Comparison of ENCODE assay signal across 8 mouse cellular contexts in the genomic region with DNA sequence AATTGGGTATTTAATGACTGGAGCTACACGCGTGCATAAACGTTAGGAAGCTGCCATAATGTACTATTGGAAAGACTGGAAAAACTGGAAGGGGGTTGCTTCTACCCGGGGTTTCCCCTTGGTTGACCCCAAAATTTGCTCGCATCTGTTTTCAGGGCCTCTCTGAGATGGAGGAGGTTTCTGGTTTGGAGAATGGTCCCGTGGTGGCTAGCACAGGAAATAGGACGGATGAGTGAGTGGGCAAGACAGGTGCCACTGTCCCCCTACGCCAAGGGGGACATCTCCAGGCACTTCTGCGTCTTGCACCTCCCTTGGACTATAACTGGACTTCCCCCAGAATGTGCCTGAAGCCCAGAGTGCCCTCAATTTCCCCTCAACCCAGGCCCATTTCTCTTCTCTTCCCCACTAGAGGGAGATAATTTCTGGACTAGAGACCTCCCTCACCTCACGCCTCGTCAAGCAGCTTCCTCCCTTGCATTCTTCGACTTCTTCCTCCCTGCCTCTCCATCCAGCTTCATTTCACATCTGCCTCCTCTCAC. TPM values are rescaled to one million over a fixed set of nuclear protein-coding genes. Genes with fewer than 3 reads are reported as not detected.
DNase-seq lines count a peak whose midpoint lies in the region; ATAC-seq and TF ChIP-seq lines count a peak whose summit lies in the region.

No protein-coding gene starts in this region.

- no peak for DNase-seq in liver, adult 2 months (ENCODE audit: extremely low read depth, low read depth, low spot score)
- DNase-seq in liver: no peak
- DNase-seq in gastrocnemius, adult 18-20 months (ENCODE audit: low spot score): no peak
- no peak for DNase-seq in ovary, postnatal 14 days (ENCODE audit: low spot score)
- no peak for DNase-seq in left cerebral cortex, postnatal 25 days (ENCODE audit: low spot score in 2 of 2)

- TF ChIP-seq POLR2A in liver, adult 2 months (IDR thresholded peaks at IDR 0.05; ENCODE audit: extremely low read depth, insufficient read depth, low read length): no peak

- no peaks in the 10 kb centered on the region for H3K27me3 ChIP-seq in liver, adult 2 months (ENCODE audit: control insufficient read depth, insufficient read depth, low read length)
- H3K27me3 ChIP-seq in embryonic facial prominence, embryonic 13.5 days: no peaks in the 10 kb centered on the region
- H3K27me3 ChIP-seq in intestine, embryonic 16.5 days (replicated peaks; ENCODE audit: control insufficient read depth, insufficient read depth, low read length): no peaks in the 10 kb centered on the region
- H3K27me3 ChIP-seq in neural tube, embryonic 12.5 days (replicated peaks): no peaks in the 10 kb centered on the region

- peak; percentile 41 for TF ChIP-seq CTCF in liver, adult 2 months (IDR thresholded peaks at IDR 0.05; ENCODE audit: low read depth, low read length)

- H3K4me3 ChIP-seq in liver, adult 2 months (ENCODE audit: insufficient read depth, low read depth, low read length): peak overlapping the region; percentile 79
- H3K4me3 ChIP-seq in embryonic facial prominence, embryonic 13.5 days: peak overlapping the region; percentile 71
- peak overlapping the region; percentile 67 for H3K4me3 ChIP-seq in intestine, embryonic 16.5 days (ENCODE audit: low read length)
- H3K4me3 ChIP-seq in neural tube, embryonic 12.5 days: peak overlapping the region; percentile 71

- peaks cover 15% of the 10 kb centered on the region; the same call in 1 of the 2 replicates for H3K79me2 ChIP-seq in liver, adult 2 months (ENCODE audit: control insufficient read depth, insufficient read depth, low read length)

- peak overlapping the region; percentile 72 for H3K9ac ChIP-seq in liver, adult 2 months (ENCODE audit: low read depth, low read length)
- H3K9ac ChIP-seq in embryonic facial prominence, embryonic 13.5 days: peak overlapping the region; percentile 97
- H3K9ac ChIP-seq in intestine, embryonic 16.5 days (ENCODE audit: low read depth, low read length): peak overlapping the region; percentile 93
- H3K9ac ChIP-seq in neural tube, embryonic 12.5 days: peak overlapping the region; percentile 90

- intact Hi-C loops in left cerebral cortex, postnatal 25 days (cut with DNase I): loop anchor here (10.0 kb wide), 1 partner anchor 934 kb away; no protein-coding TSS in a partner anchor

- 17% methylated on average over 12 of the region's 12 CpGs for WGBS in liver, adult 2 months
- 33% methylated on average over 12 of the region's 12 CpGs for WGBS in embryonic facial prominence, embryonic 13.5 days
- WGBS in intestine, embryonic 16.5 days: 30% methylated on average over 12 of the region's 12 CpGs
- 37% methylated on average over 12 of the region's 12 CpGs for WGBS in neural tube, embryonic 12.5 days

- no peak for ATAC-seq in embryonic facial prominence, embryonic 13.5 days (ENCODE audit: insufficient number of reproducible peaks, insufficient read depth, low FRiP score, low TSS enrichment, low read depth)
- ATAC-seq in intestine, embryonic 16.5 days: peak; percentile 3
- ATAC-seq in neural tube, embryonic 12.5 days (ENCODE audit: low FRiP score, low read depth): peak; percentile 17; the same call in 1 of the 2 replicates

- H3K27ac ChIP-seq in liver, adult 2 months (replicated peaks; ENCODE audit: insufficient read depth, low read depth, low read length): peak overlapping the region; percentile 70
- peak overlapping the region; percentile 99 for H3K27ac ChIP-seq in embryonic facial prominence, embryonic 13.5 days
- peak overlapping the region; percentile 99 for H3K27ac ChIP-seq in intestine, embryonic 16.5 days (ENCODE audit: low read length)
- H3K27ac ChIP-seq in neural tube, embryonic 12.5 days: peak overlapping the region; percentile 96

- peak overlapping the region; percentile 68 for H3K4me2 ChIP-seq in embryonic facial prominence, embryonic 13.5 days
- peak overlapping the region; percentile 71 for H3K4me2 ChIP-seq in intestine, embryonic 16.5 days (ENCODE audit: low read depth, low read length)
- peak overlapping the region; percentile 66 for H3K4me2 ChIP-seq in neural tube, embryonic 12.5 days (replicated peaks)

- no peaks in the 10 kb centered on the region for H3K36me3 ChIP-seq in liver, adult 2 months (ENCODE audit: control insufficient read depth, insufficient read depth, low read length)
- H3K36me3 ChIP-seq in embryonic facial prominence, embryonic 13.5 days: no peaks in the 10 kb centered on the region
- no peaks in the 10 kb centered on the region for H3K36me3 ChIP-seq in intestine, embryonic 16.5 days (ENCODE audit: control insufficient read depth, insufficient read depth, low read length)
- no peaks in the 10 kb centered on the region for H3K36me3 ChIP-seq in neural tube, embryonic 12.5 days

- no peaks in the 10 kb centered on the region for H3K9me3 ChIP-seq in embryonic facial prominence, embryonic 13.5 days
- no peaks in the 10 kb centered on the region for H3K9me3 ChIP-seq in intestine, embryonic 16.5 days (ENCODE audit: control insufficient read depth, low read length)
- H3K9me3 ChIP-seq in neural tube, embryonic 12.5 days: no peaks in the 10 kb centered on the region

- peaks cover 35% of the 10 kb centered on the region for H3K4me1 ChIP-seq in liver, adult 2 months (ENCODE audit: control insufficient read depth, insufficient read depth, low read length)
- peaks cover 46% of the 10 kb centered on the region for H3K4me1 ChIP-seq in embryonic facial prominence, embryonic 13.5 days
- peaks cover 35% of the 10 kb centered on the region for H3K4me1 ChIP-seq in intestine, embryonic 16.5 days (ENCODE audit: control insufficient read depth, insufficient read depth, low read length)
- H3K4me1 ChIP-seq in neural tube, embryonic 12.5 days: peaks cover 41% of the 10 kb centered on the region

RNA-seq across cellular contexts. Expression of a gene that starts 1.4 kb away (rescaled TPM):
- 8.9 and 12.6 TPM in 2 replicates for total RNA-seq in liver, adult 2 months (2014; rRNA removed)
- polyA plus RNA-seq in liver, adult 2 months (2012; rRNA removed): 27.8 and 31.4 TPM in 2 replicates
- polyA plus RNA-seq in embryonic facial prominence, embryonic 13.5 days (2015; fragmentation: Nextera tagmentation; extraction: Ambion mirVana): 31.1 and 36.0 TPM in 2 replicates
- polyA plus RNA-seq in intestine, embryonic 16.5 days (2015; fragmentation: Nextera tagmentation; extraction: Ambion mirVana): 19.7 and 20.5 TPM in 2 replicates
- polyA plus RNA-seq in neural tube, embryonic 12.5 days (2016; fragmentation: Nextera tagmentation; extraction: Ambion mirVana): 78.3 and 84.9 TPM in 2 replicates
- total RNA-seq in gastrocnemius, adult 18-20 months (2021): 10 to 100 TPM; 11.1 to 14.4 TPM
- total RNA-seq in left cerebral cortex, postnatal 25 days (2021): 10 to 100 TPM; 32.0 to 36.3 TPM

RNA-seq across cellular contexts. Expression of a gene that starts 3.7 kb away (rescaled TPM):
- not detected in 2 replicates for total RNA-seq in liver, adult 2 months (2014; rRNA removed)
- 0.11 TPM in 1 of 2 replicates, not detected in the other for polyA plus RNA-seq in liver, adult 2 months (2012; rRNA removed)
- 0.44 and 1.1 TPM in 2 replicates for polyA plus RNA-seq in embryonic facial prominence, embryonic 13.5 days (2015; fragmentation: Nextera tagmentation; extraction: Ambion mirVana)
- 99.0 and 118 TPM in 2 replicates for polyA plus RNA-seq in intestine, embryonic 16.5 days (2015; fragmentation: Nextera tagmentation; extraction: Ambion mirVana)
- polyA plus RNA-seq in neural tube, embryonic 12.5 days (2016; fragmentation: Nextera tagmentation; extraction: Ambion mirVana): 1.0 and 1.3 TPM in 2 replicates
- 1 to 10 TPM in 1 of 2 experiments, under 1 TPM in 1; 0.84 to 1.2 TPM for total RNA-seq in gastrocnemius, adult 18-20 months (2021)
- under 1 TPM in 1 of 2 experiments, not detected in 1; 0.60 TPM for total RNA-seq in left cerebral cortex, postnatal 25 days (2021)

RNA-seq across cellular contexts. Expression of a gene that starts 23.1 kb away (rescaled TPM):
- total RNA-seq in liver, adult 2 months (2014; rRNA removed): not detected in 2 replicates
- polyA plus RNA-seq in liver, adult 2 months (2012; rRNA removed): not detected in 2 replicates
- polyA plus RNA-seq in embryonic facial prominence, embryonic 13.5 days (2015; fragmentation: Nextera tagmentation; extraction: Ambion mirVana): not detected in 2 replicates
- polyA plus RNA-seq in intestine, embryonic 16.5 days (2015; fragmentation: Nextera tagmentation; extraction: Ambion mirVana): not detected in 2 replicates
- not detected in 2 replicates for polyA plus RNA-seq in neural tube, embryonic 12.5 days (2016; fragmentation: Nextera tagmentation; extraction: Ambion mirVana)
- total RNA-seq in gastrocnemius, adult 18-20 months (2021): not detected
- not detected for total RNA-seq in left cerebral cortex, postnatal 25 days (2021)

RNA-seq across cellular contexts. Expression of a gene that starts 34.6 kb away (rescaled TPM):
- 6.1 and 9.5 TPM in 2 replicates for total RNA-seq in liver, adult 2 months (2014; rRNA removed)
- 12.5 and 16.1 TPM in 2 replicates for polyA plus RNA-seq in liver, adult 2 months (2012; rRNA removed)
- 165 and 167 TPM in 2 replicates for polyA plus RNA-seq in embryonic facial prominence, embryonic 13.5 days (2015; fragmentation: Nextera tagmentation; extraction: Ambion mirVana)
- 52.0 and 53.0 TPM in 2 replicates for polyA plus RNA-seq in intestine, embryonic 16.5 days (2015; fragmentation: Nextera tagmentation; extraction: Ambion mirVana)
- 105 and 110 TPM in 2 replicates for polyA plus RNA-seq in neural tube, embryonic 12.5 days (2016; fragmentation: Nextera tagmentation; extraction: Ambion mirVana)
- 10 to 100 TPM in 1 of 2 experiments, 1 to 10 TPM in 1; 7.8 to 13.7 TPM for total RNA-seq in gastrocnemius, adult 18-20 months (2021)
- 10 to 100 TPM; 26.3 to 28.5 TPM for total RNA-seq in left cerebral cortex, postnatal 25 days (2021)

Comparison
In these comparisons a context has a peak if more than half of its experiments do, and no peak if none do; other contexts are left out.
1. RNA of a gene that starts 3.7 kb away (polyA plus RNA-seq): 99.0 to 118 TPM in intestine, embryonic 16.5 days; 1.0 to 1.3 TPM in neural tube, embryonic 12.5 days, 0.44 to 1.1 TPM in embryonic facial prominence, embryonic 13.5 days and 0.11 TPM in liver, adult 2 months; every median in the first group is over 10 times any median in the second.
2. Peak in every context shown above with its lines, with median percentiles within 50 percentile points of each other: H3K27ac ChIP-seq, H3K4me3 ChIP-seq, H3K9ac ChIP-seq and H3K4me2 ChIP-seq.